Mouse (Mus musculus): ENCODE data around the gene Gpsm2. TPM values are rescaled to one million over a fixed set of nuclear protein-coding genes. Genes with fewer than 3 reads are reported as not detected.
"Not testable (repeated sequence)": the region's sequence is repeated elsewhere in the genome, so short reads cannot be mapped to it uniquely, and the experiment has no call there.

The Gpsm2 gene
- polyA plus RNA-seq, 1 experiment, result not detected

DNA sequence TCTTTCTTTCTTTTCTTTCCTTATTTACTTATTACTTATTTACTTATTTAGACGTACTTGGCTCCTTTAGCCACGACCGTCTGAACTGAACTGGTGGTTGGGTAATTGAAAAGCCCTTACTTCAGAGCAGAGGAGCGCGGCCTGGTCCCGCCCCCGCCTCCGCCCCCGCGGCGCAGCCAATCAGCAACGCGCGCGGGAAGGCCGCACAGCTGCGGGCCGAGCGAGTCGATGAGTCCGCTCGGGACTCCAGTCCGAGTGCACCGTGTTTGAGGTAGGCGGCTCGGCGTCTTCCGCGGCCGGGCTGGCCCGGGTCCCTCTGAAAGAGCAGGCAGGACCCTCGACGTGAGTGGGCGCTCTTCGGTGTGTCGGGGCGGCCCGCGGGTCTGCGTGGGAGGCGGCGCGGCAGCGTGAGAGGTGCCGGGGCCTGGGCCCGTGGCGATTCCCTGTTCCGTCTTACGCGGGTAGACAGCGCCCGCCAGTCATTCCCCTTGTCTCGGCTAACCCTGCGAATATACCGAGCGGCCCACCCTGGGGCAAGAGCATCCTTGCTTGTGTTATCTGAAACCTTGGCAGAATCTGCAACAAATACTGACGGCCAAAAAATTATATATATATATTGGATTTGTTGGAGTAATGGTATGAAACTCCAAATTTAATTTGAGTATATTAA is 68.3 kb downstream of the Gpsm2 start, which contains the start of gene Clcc1:
TSS of gene Clcc1 (plus strand) at position 204 of the 670 bp plus-strand sequence.
- H3K27ac ChIP-seq (ENCODE audit: insufficient read depth, low read depth, low read length), result peak within 1 kb of the TSS; percentile 87
- WGBS, result under 1% methylated on average over 57 of the region's 57 CpGs

DNA sequence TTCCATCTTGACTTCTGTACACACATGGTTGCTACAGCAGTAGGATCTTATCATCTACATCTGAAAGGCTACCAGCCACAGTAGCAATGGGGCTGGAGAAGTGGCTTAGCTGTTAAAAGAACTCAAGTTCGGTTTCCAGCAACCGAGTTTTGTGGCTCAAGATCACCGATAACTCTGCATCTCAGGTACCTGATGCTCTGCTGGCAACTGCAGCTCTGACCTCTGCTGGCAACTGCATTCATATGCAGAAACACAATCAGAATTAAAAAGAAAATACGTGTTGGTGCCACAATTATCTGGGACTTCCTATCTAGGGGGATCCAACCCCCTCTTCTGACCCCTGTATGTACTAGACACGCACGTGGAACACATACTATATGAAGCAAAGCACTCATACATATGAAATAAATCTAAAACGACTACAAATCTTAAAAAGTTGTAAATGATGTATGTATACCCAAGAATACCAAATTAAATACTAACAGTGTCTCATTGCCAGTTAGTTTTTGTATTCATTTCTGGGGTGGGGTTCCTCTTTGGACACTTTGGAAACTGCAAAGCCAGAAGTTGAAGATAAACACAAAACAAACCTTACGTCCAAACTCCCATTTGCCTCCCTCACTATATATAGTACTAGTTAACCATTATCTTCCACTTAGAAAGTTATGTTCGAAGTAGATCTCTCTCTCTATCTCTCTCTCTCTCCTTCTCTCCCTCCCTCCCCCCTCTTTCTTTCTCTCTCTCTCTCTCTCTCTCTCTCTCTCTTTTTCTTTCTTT is 69.1 kb downstream of the Gpsm2 start:
- H3K4me3 ChIP-seq (ENCODE audit: insufficient read depth, low read depth, low read length), result no peak overlapping the region
- peaks cover 6% of the 10 kb centered on the region for H3K4me1 ChIP-seq (ENCODE audit: control insufficient read depth, insufficient read depth, low read length)
- no peak overlapping the region for H3K27ac ChIP-seq (ENCODE audit: insufficient read depth, low read depth, low read length)
- TF ChIP-seq CTCF (IDR thresholded peaks at IDR 0.05; ENCODE audit: insufficient read depth, low read depth, low read length), result no peak
- TF ChIP-seq POLR2A (IDR thresholded peaks at IDR 0.05; ENCODE audit: insufficient read depth, low read depth, low read length), result no peak
- 19% methylated on average over 9 of the region's 9 CpGs for WGBS

More for the DNA sequence above, 68.3 kb downstream of the Gpsm2 start, which contains the start of gene Clcc1:
- Histone ChIP-seq H3K4me1 (ENCODE audit: control insufficient read depth, insufficient read depth, low read length) (peaks cover 6% of the 10 kb centered on the region), H3K4me3 (ENCODE audit: insufficient read depth, low read depth, low read length) (peak within 1 kb of the TSS; percentile 100)
- peak; percentile 87 for TF ChIP-seq POLR2A (IDR thresholded peaks at IDR 0.05; ENCODE audit: insufficient read depth, low read depth, low read length)
- TF ChIP-seq CTCF (IDR thresholded peaks at IDR 0.05; ENCODE audit: insufficient read depth, low read depth, low read length), result no peak

DNA sequence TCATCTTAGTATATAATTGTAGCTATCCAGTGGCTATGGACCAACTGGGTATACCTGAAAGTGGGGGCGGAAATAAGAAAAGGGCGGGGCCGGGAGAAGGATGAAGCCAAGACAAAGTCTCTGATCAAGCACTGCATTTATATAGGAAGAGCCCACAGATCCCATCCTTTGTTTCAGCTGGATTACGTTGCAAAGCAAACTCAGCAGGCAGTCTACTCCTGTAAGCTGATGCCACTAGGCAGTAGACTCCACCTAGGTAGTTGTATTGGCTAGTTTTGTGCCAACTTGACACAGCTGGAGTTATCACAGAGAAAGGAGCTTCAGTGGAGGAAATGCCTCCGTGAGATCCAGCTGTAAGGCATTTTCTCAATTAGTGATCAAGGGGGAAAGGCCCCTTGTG is 74.4 kb downstream of the Gpsm2 start:
- H3K4me3 ChIP-seq (ENCODE audit: insufficient read depth, low read depth, low read length); H3K4me1 ChIP-seq (ENCODE audit: control insufficient read depth, insufficient read depth, low read length); H3K27ac ChIP-seq (ENCODE audit: insufficient read depth, low read depth, low read length): not testable (repeated sequence)
- WGBS, result 41% methylated on average over 5 of the region's 5 CpGs

- TF ChIP-seq POLR2A (IDR thresholded peaks at IDR 0.05; ENCODE audit: insufficient read depth, low read depth, low read length), result no peak
- no peak for TF ChIP-seq CTCF (IDR thresholded peaks at IDR 0.05; ENCODE audit: insufficient read depth, low read depth, low read length)
These were observed 76.1 kb downstream of the Gpsm2 start for GRCm38 (mm10) chr3:108646036-108646435.

DNA sequence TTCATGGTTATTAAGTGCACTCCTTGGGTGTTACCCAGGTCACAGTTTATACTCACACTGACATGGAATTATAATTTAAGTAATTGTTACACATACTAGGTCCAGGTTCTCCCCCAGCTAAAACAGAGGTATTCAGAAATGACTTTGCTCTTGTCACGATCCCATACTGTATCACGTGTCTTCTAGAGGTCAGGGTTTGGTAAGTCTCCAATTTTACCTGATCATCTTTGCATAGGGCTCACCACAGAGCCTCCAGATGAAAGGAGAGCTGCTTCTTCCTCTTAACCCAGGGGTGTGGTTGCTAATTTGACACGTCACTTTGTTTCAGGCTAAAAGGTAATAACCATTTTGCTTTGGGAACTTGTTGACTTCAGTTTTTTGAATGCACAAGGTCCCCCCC is 77.3 kb downstream of the Gpsm2 start:
- Histone ChIP-seq H3K27ac (ENCODE audit: insufficient read depth, low read depth, low read length) (no peak overlapping the region), H3K4me1 (ENCODE audit: control insufficient read depth, insufficient read depth, low read length) (0 out of 2 replicates have a peak, but pooled peaks cover 3% of the 10 kb centered on the region), H3K4me3 (ENCODE audit: insufficient read depth, low read depth, low read length) (no peak overlapping the region)
- TF ChIP-seq POLR2A (IDR thresholded peaks at IDR 0.05; ENCODE audit: insufficient read depth, low read depth, low read length) (no peak), CTCF (IDR thresholded peaks at IDR 0.05; ENCODE audit: insufficient read depth, low read depth, low read length) (no peak)
- 89% methylated on average over 3 of the region's 3 CpGs for WGBS

More at GRCm38 (mm10) chr3:108646036-108646435, 76.1 kb downstream of the Gpsm2 start:
- WGBS, result 31% methylated on average over 7 of the region's 7 CpGs
- H3K4me1 ChIP-seq (ENCODE audit: control insufficient read depth, insufficient read depth, low read length), result 0 out of 2 replicates have a peak, but pooled peaks cover 3% of the 10 kb centered on the region
- no peak overlapping the region for H3K4me3 ChIP-seq (ENCODE audit: insufficient read depth, low read depth, low read length)
- H3K27ac ChIP-seq (ENCODE audit: insufficient read depth, low read depth, low read length), result no peak overlapping the region

DNA sequence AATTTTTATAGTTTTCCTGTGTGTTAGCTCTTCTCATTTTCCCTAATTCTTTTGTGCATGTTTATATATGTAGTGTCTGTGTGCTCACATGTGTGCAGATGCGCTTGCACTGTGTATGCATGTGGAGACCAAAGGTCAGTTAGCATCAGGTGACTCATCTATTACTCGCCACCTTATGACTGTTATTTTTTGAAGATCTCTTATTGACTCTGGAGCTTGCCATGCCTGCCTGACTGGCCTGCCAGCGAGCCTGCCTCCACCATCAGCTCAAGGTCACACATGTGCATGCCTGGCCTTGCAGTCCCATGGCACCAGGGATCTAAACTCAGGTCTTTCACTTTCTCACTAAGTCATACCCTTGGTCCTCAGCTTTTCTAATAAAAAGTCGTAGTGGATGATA is 81.1 kb downstream of the Gpsm2 start:
- H3K4me3 ChIP-seq (ENCODE audit: insufficient read depth, low read depth, low read length), result no peak overlapping the region
- no peaks in the 10 kb centered on the region for H3K4me1 ChIP-seq (ENCODE audit: control insufficient read depth, insufficient read depth, low read length)
- TF ChIP-seq POLR2A (IDR thresholded peaks at IDR 0.05; ENCODE audit: insufficient read depth, low read depth, low read length), result no peak
- TF ChIP-seq CTCF (IDR thresholded peaks at IDR 0.05; ENCODE audit: insufficient read depth, low read depth, low read length), result no peak
- 87% methylated on average over 4 of the region's 4 CpGs for WGBS
- no peak overlapping the region for H3K27ac ChIP-seq (ENCODE audit: insufficient read depth, low read depth, low read length)

GRCm38 (mm10) chr3:108639412-108639811 is 82.7 kb downstream of the Gpsm2 start:
- H3K4me3 ChIP-seq (ENCODE audit: insufficient read depth, low read depth, low read length), result no peak overlapping the region
- TF ChIP-seq CTCF (IDR thresholded peaks at IDR 0.05; ENCODE audit: insufficient read depth, low read depth, low read length), result no peak
- TF ChIP-seq POLR2A (IDR thresholded peaks at IDR 0.05; ENCODE audit: insufficient read depth, low read depth, low read length), result no peak
- WGBS, result 63% methylated on average over 4 of the region's 4 CpGs
- no peak overlapping the region for H3K27ac ChIP-seq (ENCODE audit: insufficient read depth, low read depth, low read length)
- H3K4me1 ChIP-seq (ENCODE audit: control insufficient read depth, insufficient read depth, low read length), result no peaks in the 10 kb centered on the region

DNA sequence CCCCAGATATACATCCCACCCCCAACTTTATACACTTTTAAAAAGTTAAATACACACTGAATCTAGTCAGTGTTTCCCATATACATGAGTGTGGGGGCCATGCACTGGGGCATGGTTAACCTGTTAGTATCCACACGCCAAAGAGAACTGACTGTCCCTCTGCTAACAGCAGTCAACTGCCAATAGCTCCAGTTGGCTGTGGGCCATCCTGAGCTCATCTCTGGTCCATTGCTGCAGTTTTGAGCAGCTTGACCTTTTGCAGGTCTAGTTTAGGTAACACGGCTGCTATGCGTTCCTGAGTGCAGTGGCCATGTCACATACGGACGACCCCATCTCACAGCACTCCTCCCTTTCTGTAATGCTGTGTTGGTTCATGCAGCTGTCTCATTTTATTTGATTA is 87.3 kb downstream of the Gpsm2 start:
- no peak for TF ChIP-seq CTCF (IDR thresholded peaks at IDR 0.05; ENCODE audit: insufficient read depth, low read depth, low read length)
- TF ChIP-seq POLR2A (IDR thresholded peaks at IDR 0.05; ENCODE audit: insufficient read depth, low read depth, low read length), result no peak
- Histone ChIP-seq H3K27ac (ENCODE audit: insufficient read depth, low read depth, low read length) (no peak overlapping the region), H3K4me1 (ENCODE audit: control insufficient read depth, insufficient read depth, low read length) (no peaks in the 10 kb centered on the region), H3K4me3 (ENCODE audit: insufficient read depth, low read depth, low read length) (no peak overlapping the region)
- WGBS, result 95% methylated on average over 5 of the region's 5 CpGs

Other genes with a start within 250 kb of the Gpsm2 start
- not detected in 2 replicates for gene 1700013F07Rik, start 188.2 kb downstream of the Gpsm2 start, polyA plus RNA-seq (2012; ENCODE audit: insufficient read depth, insufficient read length, low replicate concordance, missing spikeins)
- not detected in 2 replicates for gene 5330417C22Rik, start 185.8 kb downstream of the Gpsm2 start, polyA plus RNA-seq (2012; ENCODE audit: insufficient read depth, insufficient read length, low replicate concordance, missing spikeins)
- not detected in 2 replicates for gene Tmem167b, start 159.8 kb downstream of the Gpsm2 start, polyA plus RNA-seq (2012; ENCODE audit: insufficient read depth, insufficient read length, low replicate concordance, missing spikeins)
- not detected in 2 replicates for gene Taf13, start 150.6 kb downstream of the Gpsm2 start, polyA plus RNA-seq (2012; ENCODE audit: insufficient read depth, insufficient read length, low replicate concordance, missing spikeins)
- gene Wdr47, start 131.0 kb downstream of the Gpsm2 start, polyA plus RNA-seq (2012; ENCODE audit: insufficient read depth, insufficient read length, low replicate concordance, missing spikeins), result 109 TPM in 1 of 2 replicates, not detected in the other
- not detected in 2 replicates for gene Clcc1, start 68.4 kb downstream of the Gpsm2 start, polyA plus RNA-seq (2012; ENCODE audit: insufficient read depth, insufficient read length, low replicate concordance, missing spikeins)
- not detected in 2 replicates for gene Aknad1, start 17.3 kb upstream of the Gpsm2 start, polyA plus RNA-seq (2012; ENCODE audit: insufficient read depth, insufficient read length, low replicate concordance, missing spikeins)
- not detected in 2 replicates for gene Stxbp3, start 118.2 kb upstream of the Gpsm2 start, polyA plus RNA-seq (2012; ENCODE audit: insufficient read depth, insufficient read length, low replicate concordance, missing spikeins)
- not detected in 2 replicates for gene Fndc7, start 167.7 kb upstream of the Gpsm2 start, polyA plus RNA-seq (2012; ENCODE audit: insufficient read depth, insufficient read length, low replicate concordance, missing spikeins)
- not detected in 2 replicates for gene Prpf38b, start 189.4 kb upstream of the Gpsm2 start, polyA plus RNA-seq (2012; ENCODE audit: insufficient read depth, insufficient read length, low replicate concordance, missing spikeins)
- gene Henmt1, start 217.6 kb upstream of the Gpsm2 start, polyA plus RNA-seq (2012; ENCODE audit: insufficient read depth, insufficient read length, low replicate concordance, missing spikeins), result not detected in 2 replicates
- not detected in 2 replicates for gene Gm9857, start 218.1 kb upstream of the Gpsm2 start, polyA plus RNA-seq (2012; ENCODE audit: insufficient read depth, insufficient read length, low replicate concordance, missing spikeins)